Mouse (Mus musculus) forebrain, postnatal 0 days (tissue): Measurements from ENCODE around the gene Lhfpl2. TPM values are rescaled to one million over a fixed set of nuclear protein-coding genes. Genes with fewer than 3 reads are reported as not detected.

ENCODE experiments used
- ATAC-seq: fragments of 200-750 bp; cut with Nextera tagmentation; 2 replicates; pipeline ENCODE4 v1.8.0; 2017; ENCODE audit warnings: mild to moderate bottlenecking, moderate library complexity
- DNase-seq: peaks from one replicate; pipeline ENCODE4 v3.0.0-alpha.2; 2015
- H3K27ac ChIP-seq: fragments of 300-500 bp; sonication (generic); 2 replicates; pipeline ENCODE4 v1.5.1; 2014; ENCODE audit warnings: low read depth, mild to moderate bottlenecking, antibody characterized with exemption, low read length, moderate library complexity, mixed read lengths
- H3K27me3 ChIP-seq: fragments of 300-500 bp; sonication (generic); 2 replicates; pipeline ENCODE4 v1.6.1; 2014; ENCODE audit warnings: mild to moderate bottlenecking, low read length, mixed read lengths; ENCODE audit not compliant: insufficient read depth
- H3K36me3 ChIP-seq: fragments of 300-500 bp; sonication (generic); 2 replicates; pipeline ENCODE4 v1.6.1; 2014; ENCODE audit warnings: mild to moderate bottlenecking, moderate library complexity; ENCODE audit not compliant: insufficient read depth
- H3K4me1 ChIP-seq: fragments of 300-500 bp; sonication (generic); 2 replicates; pipeline ENCODE4 v1.6.1; 2014; ENCODE audit warnings: antibody characterized with exemption; ENCODE audit not compliant: insufficient read depth
- H3K4me2 ChIP-seq: fragments of 300-500 bp; sonication (generic); 2 replicates; pipeline ENCODE4 v1.6.1; 2014; ENCODE audit warnings: low read depth, mild to moderate bottlenecking, moderate library complexity
- H3K4me3 ChIP-seq: fragments of 300-500 bp; sonication (generic); 2 replicates; pipeline ENCODE4 v1.5.1; 2014; ENCODE audit warnings: low read depth, low read length, mixed read lengths
- H3K9ac ChIP-seq: fragments of 300-500 bp; sonication (generic); 2 replicates; pipeline ENCODE4 v1.6.1; 2014; ENCODE audit warnings: mild to moderate bottlenecking
- H3K9me3 ChIP-seq: fragments of 300-500 bp; sonication (generic); 2 replicates; pipeline ENCODE4 v1.6.1; 2016; ENCODE audit warnings: low read length
- CTCF ChIP-seq: sonication (generic); IDR thresholded peaks from 2 replicates; pipeline ENCODE4 v1.5.1; 2016; ENCODE audit warnings: antibody characterized with exemption, control low read depth, low read depth
- WGBS: fragments of 180-500 bp; shearing (Covaris S2); extraction: QIAGEN DNeasy Blood & Tissue Kit; methylation state at CpG from one replicate; pipeline ENCODE4 v1.1.7; 2014; 5-methylcytosine and 5-hydroxymethylcytosine counted together
- polyA plus RNA-seq: library from polyadenylated mRNA; unstranded; fragments of >200 nt; fragmentation: Nextera tagmentation; extraction: Ambion mirVana; gene quantifications from 2 replicates; pipeline ENCODE4 v1.2.1, GENCODE M21; 2015
- total RNA-seq: library from RNA; depleted of rRNA; stranded (reverse); fragments of >200 nt; gene quantifications from 2 replicates; pipeline ENCODE4 v1.2.3, GENCODE M21; 2014

The Lhfpl2 gene
- total and polyA plus RNA-seq, 2 experiments from 2014 or later = 13.3 to 23.6 TPM

- Histone ChIP-seq H3K27ac (no peak overlapping the region), H3K4me3 (no peak overlapping the region), H3K36me3 (no peaks in the 10 kb centered on the region), H3K4me1 (no peaks in the 10 kb centered on the region), H3K9ac (no peak overlapping the region), H3K4me2 (no peak overlapping the region), H3K27me3 (no peaks in the 10 kb centered on the region), H3K9me3 (no peaks in the 10 kb centered on the region; the same call in 1 of the 2 replicates)
- 90% methylated on average over 15 of the region's 15 CpGs for WGBS
- ATAC-seq (no peak), DNase-seq (no peak)
- TF ChIP-seq CTCF = no peak
These were observed 97.1 kb downstream of the Lhfpl2 start for GRCm38 (mm10) chr13:94154512-94155296.

- Histone ChIP-seq H3K36me3 (no peaks in the 10 kb centered on the region), H3K4me3 (no peak overlapping the region), H3K4me2 (no peak overlapping the region), H3K27ac (no peak overlapping the region), H3K9me3 (no peaks in the 10 kb centered on the region; the same call in 1 of the 2 replicates), H3K4me1 (no peaks in the 10 kb centered on the region), H3K27me3 (no peaks in the 10 kb centered on the region), H3K9ac (no peak overlapping the region)
- ATAC-seq = peak; percentile 76
- WGBS = 48% methylated on average over 9 of the region's 9 CpGs
- no peak for DNase-seq
- TF ChIP-seq CTCF = no peak
These were observed 98.2 kb downstream of the Lhfpl2 start for GRCm38 (mm10) chr13:94155657-94156429.

- H3K9me3 ChIP-seq = no peaks in the 10 kb centered on the region; the same call in 1 of the 2 replicates
- no peaks in the 10 kb centered on the region for H3K36me3 ChIP-seq
- no peak for TF ChIP-seq CTCF
- ATAC-seq (no peak), DNase-seq (no peak)
- no peak overlapping the region for H3K4me2 ChIP-seq
- 54% methylated on average over 6 of the region's 6 CpGs for WGBS
- no peak overlapping the region for H3K4me3 ChIP-seq
- H3K4me1 ChIP-seq = no peaks in the 10 kb centered on the region
- H3K27me3 ChIP-seq = no peaks in the 10 kb centered on the region
- H3K27ac ChIP-seq = no peak overlapping the region
- no peak overlapping the region for H3K9ac ChIP-seq
These were observed 101.4 kb downstream of the Lhfpl2 start for GRCm38 (mm10) chr13:94158864-94159477.

- ATAC-seq = no peak
- H3K4me1 ChIP-seq = no peaks in the 10 kb centered on the region
- H3K27me3 ChIP-seq = no peaks in the 10 kb centered on the region
- no peak overlapping the region for H3K4me2 ChIP-seq
- H3K9ac ChIP-seq = no peak overlapping the region
- H3K9me3 ChIP-seq = no peaks in the 10 kb centered on the region; the same call in 1 of the 2 replicates
- no peaks in the 10 kb centered on the region for H3K36me3 ChIP-seq
- H3K27ac ChIP-seq = no peak overlapping the region
- no peak for TF ChIP-seq CTCF
- H3K4me3 ChIP-seq = no peak overlapping the region
- WGBS = 89% methylated on average over 7 of the region's 7 CpGs
- no peak for DNase-seq
These were observed 102.1 kb downstream of the Lhfpl2 start for GRCm38 (mm10) chr13:94159478-94160220.

- no peak overlapping the region for H3K9ac ChIP-seq
- no peaks in the 10 kb centered on the region for H3K9me3 ChIP-seq
- H3K4me2 ChIP-seq = no peak overlapping the region
- no peak for TF ChIP-seq CTCF
- H3K27ac ChIP-seq = no peak overlapping the region
- H3K27me3 ChIP-seq = no peaks in the 10 kb centered on the region
- DNase-seq (no peak), ATAC-seq (no peak)
- H3K36me3 ChIP-seq = no peaks in the 10 kb centered on the region
- H3K4me3 ChIP-seq = no peak overlapping the region
- no peaks in the 10 kb centered on the region for H3K4me1 ChIP-seq
- WGBS = 90% methylated on average over 6 of the region's 6 CpGs
These were observed 106.9 kb downstream of the Lhfpl2 start for GRCm38 (mm10) chr13:94164501-94164900.

- H3K4me3 ChIP-seq = no peak overlapping the region
- H3K4me2 ChIP-seq = no peak overlapping the region
- no peak for TF ChIP-seq CTCF
- no peak overlapping the region for H3K27ac ChIP-seq
- DNase-seq (no peak), ATAC-seq (no peak)
- WGBS = 92% methylated on average over 5 of the region's 5 CpGs
- no peaks in the 10 kb centered on the region for H3K4me1 ChIP-seq
- no peaks in the 10 kb centered on the region for H3K36me3 ChIP-seq
- no peaks in the 10 kb centered on the region for H3K9me3 ChIP-seq
- H3K9ac ChIP-seq = no peak overlapping the region
- H3K27me3 ChIP-seq = no peaks in the 10 kb centered on the region
These were observed 110.7 kb downstream of the Lhfpl2 start for GRCm38 (mm10) chr13:94168319-94168718.
